Mouse (Mus musculus): Measurements from ENCODE around the gene Gm5624.
"Not testable (repeated sequence)": the region's sequence is repeated elsewhere in the genome, so short reads cannot be mapped to it uniquely, and the experiment has no call there.

Gene Gm5624

DNA sequence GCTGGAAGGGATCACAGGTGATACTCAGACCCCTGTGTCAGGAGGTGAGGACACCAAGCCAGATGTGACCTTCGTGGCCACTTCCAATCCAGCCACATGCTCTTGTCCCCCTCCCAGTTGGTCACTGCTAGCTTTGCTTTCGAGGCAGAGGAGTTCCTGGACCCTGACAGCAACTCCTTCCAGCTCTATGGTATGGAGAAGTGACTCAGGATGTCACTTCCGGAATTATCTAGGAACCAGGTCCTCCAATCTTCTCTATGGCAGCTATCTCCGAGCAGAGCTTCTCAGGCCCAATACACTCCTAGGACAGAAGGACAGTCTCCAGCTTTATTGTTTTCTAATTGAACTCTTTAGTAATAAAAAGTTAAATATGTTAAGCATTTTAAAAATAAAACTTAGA is at the start of gene Gm5624:
Gm5624 (minus strand) TSS at position 202 of the 400 bp plus-strand sequence.
- not testable (repeated sequence) for DNase-seq (ENCODE audit: low spot score)

DNA sequence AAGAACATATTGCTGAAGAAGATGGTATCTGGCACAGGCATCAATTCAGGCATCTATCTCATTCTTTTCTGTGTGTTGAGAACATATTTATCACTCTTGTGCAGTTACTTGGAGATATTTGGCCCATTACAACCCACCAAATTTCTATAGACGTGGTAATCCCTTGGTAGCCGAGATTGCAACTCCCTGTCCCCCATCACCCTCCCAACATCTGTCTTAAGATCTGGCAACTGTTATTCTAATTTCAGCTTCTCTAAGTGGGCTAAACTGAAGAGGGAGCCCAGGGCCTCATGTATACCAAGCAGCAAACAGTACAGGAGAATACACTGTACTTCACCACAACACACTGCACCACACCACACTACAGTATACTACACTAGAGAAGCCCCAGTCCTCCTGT is 36.0 kb downstream of the Gm5624 start:
- not testable (repeated sequence) for DNase-seq (ENCODE audit: low spot score)

DNA sequence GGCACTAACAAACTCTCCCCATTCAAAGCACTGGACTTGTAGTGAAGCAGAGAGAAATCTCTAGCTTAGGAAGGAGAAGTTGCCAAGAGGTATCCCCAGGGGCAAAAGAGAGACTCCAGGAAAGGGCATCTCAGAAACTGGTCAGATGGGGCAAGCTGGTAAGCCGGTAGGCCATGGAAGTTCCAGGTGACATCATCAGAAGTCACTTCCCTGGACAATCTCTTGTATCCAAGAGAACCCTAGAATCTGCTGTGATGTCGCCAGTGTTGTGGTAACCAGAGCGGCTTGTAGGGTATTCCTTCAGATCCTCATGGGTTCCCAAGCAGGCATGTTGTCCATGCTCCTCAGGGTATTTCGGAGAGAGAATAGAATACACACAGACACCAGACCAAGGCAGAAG is 44.9 kb downstream of the Gm5624 start, which contains the start of gene Gm8247:
Gm8247 (plus strand) TSS at position 301 of the 400 bp plus-strand sequence.
- not testable (repeated sequence) for DNase-seq (ENCODE audit: low spot score)

GRCm38 (mm10) chr14:44547961-44548360 is 79.8 kb downstream of the Gm5624 start:
- DNase-seq (ENCODE audit: low spot score): not testable (repeated sequence)

GRCm38 (mm10) chr14:44517976-44518375 is 109.8 kb downstream of the Gm5624 start, which contains the start of gene Gm17093:
Gm17093 (plus strand) TSS chr14:44518276.
- not testable (repeated sequence) for DNase-seq (ENCODE audit: low spot score)
